Mouse (Mus musculus): ENCODE data around the gene Rgs3. TPM values are rescaled to one million over a fixed set of nuclear protein-coding genes. Genes with fewer than 3 reads are reported as not detected.
A peak's percentile ranks its signal among the peaks of the same experiment; 100 is the strongest.

Gene Rgs3
- polyA plus RNA-seq, 1 experiment from 2014 or later: 49.0 TPM

DNA sequence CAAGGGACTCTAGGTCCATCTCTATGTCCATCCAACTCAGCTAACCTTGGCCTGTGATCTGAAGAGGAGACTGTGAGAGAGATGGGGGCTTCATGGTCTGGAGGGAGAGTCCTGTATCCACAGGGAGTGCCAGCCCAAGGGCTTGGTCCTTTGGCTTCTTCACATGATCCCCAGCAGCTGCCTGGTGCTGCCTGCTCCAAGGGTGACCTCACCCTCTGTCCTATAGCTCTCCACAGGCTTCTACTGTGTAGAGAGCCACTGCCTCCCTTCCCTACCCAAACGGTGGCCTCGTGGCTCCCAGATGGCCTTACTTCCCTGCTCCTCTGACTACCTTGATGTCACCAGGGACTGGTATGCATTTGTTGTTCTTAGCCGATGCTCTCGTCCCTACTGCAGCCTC is 92.6 kb downstream of the Rgs3 start:
- peaks cover 45% of the 10 kb centered on the region for H3K36me3 ChIP-seq (ENCODE audit: poor library complexity, severe bottlenecking)
- no peak overlapping the region for H3K9ac ChIP-seq
- no peak overlapping the region for H3K4me2 ChIP-seq
- no peak overlapping the region for H3K4me3 ChIP-seq
- WGBS: 81% methylated on average over 4 of the region's 4 CpGs
- no peak for ATAC-seq
- H3K27me3 ChIP-seq: no peaks in the 10 kb centered on the region
- H3K27ac ChIP-seq: no peak overlapping the region
- no peaks in the 10 kb centered on the region for H3K9me3 ChIP-seq (replicated peaks)
- H3K4me1 ChIP-seq: no peaks in the 10 kb centered on the region

DNA sequence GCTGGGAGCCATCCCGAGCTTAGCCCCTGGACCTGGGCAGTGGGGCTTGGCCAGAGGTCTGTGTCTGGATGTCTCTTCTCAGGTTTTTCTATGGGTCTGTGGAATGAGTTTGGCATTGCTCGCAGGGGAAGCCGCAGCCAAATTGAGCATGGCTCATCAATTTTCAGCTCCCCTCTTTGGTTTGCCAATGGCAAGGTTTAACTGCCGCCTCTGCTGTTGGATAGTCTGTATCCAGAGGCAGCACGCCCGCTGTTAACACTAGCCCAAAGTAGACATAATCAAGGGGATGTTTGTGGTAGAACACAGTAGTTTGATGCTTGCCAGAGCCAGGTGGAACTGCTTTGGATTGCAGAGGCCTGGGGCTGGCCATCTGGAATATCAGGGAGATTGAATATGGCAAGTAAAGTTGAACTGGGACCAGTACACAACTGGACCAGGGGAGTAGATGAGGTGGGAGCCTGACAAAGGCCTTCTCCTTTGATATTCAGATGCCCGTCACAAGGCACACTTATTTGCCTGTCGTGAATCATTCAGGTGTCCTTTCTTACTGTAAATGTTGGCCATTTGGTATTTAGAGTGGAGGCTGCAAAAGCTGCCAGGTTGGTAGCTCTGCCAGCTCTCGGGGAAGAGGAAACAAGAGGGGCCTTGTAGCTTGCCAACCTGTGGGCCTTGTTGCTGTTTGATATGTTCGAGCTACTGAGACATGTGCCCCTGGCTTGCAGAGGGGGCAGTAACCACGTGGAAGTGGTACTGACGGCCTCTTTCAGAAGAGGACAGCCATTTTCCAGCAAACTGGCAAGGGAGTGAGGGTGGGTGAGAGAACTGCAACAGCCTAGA is 93.5 kb downstream of the Rgs3 start:
- H3K4me1 ChIP-seq: no peaks in the 10 kb centered on the region
- no peak for ATAC-seq
- peaks cover 43% of the 10 kb centered on the region for H3K36me3 ChIP-seq (ENCODE audit: poor library complexity, severe bottlenecking)
- WGBS: 90% methylated on average over 12 of the region's 12 CpGs
- no peaks in the 10 kb centered on the region for H3K9me3 ChIP-seq (replicated peaks)
- no peak overlapping the region for H3K4me2 ChIP-seq
- H3K4me3 ChIP-seq: no peak overlapping the region
- no peaks in the 10 kb centered on the region for H3K27me3 ChIP-seq
- no peak overlapping the region for H3K27ac ChIP-seq
- H3K9ac ChIP-seq: no peak overlapping the region

DNA sequence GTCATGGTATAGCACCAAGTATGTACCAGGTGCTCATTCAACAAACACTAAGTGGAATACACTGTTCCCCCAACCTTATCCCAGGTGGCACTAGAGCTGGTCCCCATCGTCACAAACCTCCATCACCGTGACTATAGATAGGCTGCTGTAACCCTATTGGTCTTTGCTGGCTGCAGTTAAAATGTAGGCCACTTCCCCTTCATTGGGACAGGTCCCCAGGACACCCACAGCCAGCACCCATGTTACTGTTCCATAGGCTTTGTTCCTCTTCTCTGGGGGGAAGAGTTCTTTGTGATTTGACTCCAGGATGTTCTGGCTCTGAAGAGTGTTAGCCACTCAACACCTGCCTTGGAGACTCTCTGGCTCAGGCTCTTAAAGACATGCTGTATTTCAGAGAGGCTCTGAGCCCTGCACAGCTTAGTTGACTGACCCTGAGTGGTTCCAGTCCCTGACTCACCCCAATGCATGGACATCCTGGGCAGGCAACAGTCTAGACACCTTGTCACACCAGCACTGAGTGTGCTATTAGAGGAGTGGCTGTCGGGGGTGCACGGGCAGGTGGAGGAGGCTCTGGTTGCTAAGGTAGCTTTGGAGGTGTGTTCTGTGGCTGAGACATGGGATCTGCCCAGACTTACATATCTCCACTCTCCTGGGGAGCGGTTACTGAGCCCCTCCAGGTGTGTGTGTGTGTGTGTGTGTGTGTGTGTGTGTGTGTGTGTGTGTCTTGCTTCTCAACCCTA is 94.4 kb downstream of the Rgs3 start:
- no peak overlapping the region for H3K27ac ChIP-seq
- no peak for ATAC-seq
- peaks cover 37% of the 10 kb centered on the region for H3K36me3 ChIP-seq (ENCODE audit: poor library complexity, severe bottlenecking)
- H3K4me1 ChIP-seq: peaks cover 2% of the 10 kb centered on the region; the same call in 1 of the 2 replicates
- no peak overlapping the region for H3K4me2 ChIP-seq
- WGBS: 90% methylated on average over 5 of the region's 5 CpGs
- H3K9me3 ChIP-seq (replicated peaks): no peaks in the 10 kb centered on the region
- no peaks in the 10 kb centered on the region for H3K27me3 ChIP-seq
- H3K9ac ChIP-seq: no peak overlapping the region
- no peak overlapping the region for H3K4me3 ChIP-seq

DNA sequence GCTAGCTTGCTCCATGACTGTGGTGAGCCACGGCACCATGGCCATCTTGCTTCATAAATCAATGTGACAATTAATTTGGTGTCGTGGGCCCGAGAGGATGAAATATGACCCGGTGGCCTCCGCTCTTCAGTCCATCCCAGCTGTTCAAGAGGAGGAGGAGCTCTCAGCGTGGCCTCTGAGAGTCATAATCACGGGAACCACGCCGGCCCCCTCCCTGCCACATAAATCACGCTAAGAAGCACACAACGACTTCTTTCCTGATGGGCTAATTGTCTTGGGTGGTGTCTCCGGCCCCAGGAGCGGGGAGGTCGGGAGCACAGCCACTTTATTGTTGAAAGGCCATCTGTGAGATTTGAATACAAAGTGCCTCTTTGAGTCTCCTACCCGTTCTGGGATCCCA is 99.6 kb downstream of the Rgs3 start:
- Histone ChIP-seq H3K36me3 (ENCODE audit: poor library complexity, severe bottlenecking) (peaks cover 34% of the 10 kb centered on the region), H3K27me3 (no peaks in the 10 kb centered on the region)
- ATAC-seq: no peak

GRCm38 (mm10) chr4:62659861-62660553 is 100.4 kb downstream of the Rgs3 start:
- Histone ChIP-seq H3K27me3 (no peaks in the 10 kb centered on the region), H3K4me2 (peak overlapping the region; percentile 13), H3K36me3 (ENCODE audit: poor library complexity, severe bottlenecking) (peaks cover 29% of the 10 kb centered on the region), H3K9ac (peak overlapping the region; percentile 13; the same call in 1 of the 2 replicates), H3K4me3 (no peak overlapping the region), H3K27ac (peak overlapping the region; percentile 77), H3K4me1 (peaks cover 46% of the 10 kb centered on the region), H3K9me3 (replicated peaks) (no peaks in the 10 kb centered on the region)
- ATAC-seq: no peak
- 7% methylated on average over 14 of the region's 14 CpGs for WGBS

More for the DNA sequence above, 99.6 kb downstream of the Rgs3 start:
- H3K4me3 ChIP-seq: no peak overlapping the region
- H3K9me3 ChIP-seq (replicated peaks): no peaks in the 10 kb centered on the region
- peaks cover 46% of the 10 kb centered on the region for H3K4me1 ChIP-seq
- WGBS: 47% methylated on average over 15 of the region's 15 CpGs
- no peak overlapping the region for H3K27ac ChIP-seq
- no peak overlapping the region for H3K9ac ChIP-seq
- H3K4me2 ChIP-seq: no peak overlapping the region

DNA sequence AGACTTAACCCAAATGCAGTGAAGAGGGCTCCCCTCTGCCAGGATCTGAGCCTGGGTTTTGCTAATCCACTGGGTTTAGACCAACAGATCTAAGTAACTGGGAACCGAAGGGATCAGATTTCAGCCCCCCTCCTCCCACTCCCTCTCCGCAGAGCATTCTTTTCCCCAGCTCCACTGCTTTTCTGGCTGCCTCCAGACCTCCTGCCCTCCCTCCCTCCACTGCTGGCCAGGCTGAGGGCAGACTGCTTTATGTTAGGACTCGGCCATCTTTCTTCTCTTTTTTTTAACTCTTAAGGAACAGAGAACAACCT is 100.9 kb downstream of the Rgs3 start:
- no peaks in the 10 kb centered on the region for H3K9me3 ChIP-seq (replicated peaks)

GRCm38 (mm10) chr4:62661311-62661849 is 101.7 kb downstream of the Rgs3 start:
- peaks cover 18% of the 10 kb centered on the region for H3K36me3 ChIP-seq (ENCODE audit: poor library complexity, severe bottlenecking)
- H3K27ac ChIP-seq: no peak overlapping the region
- peaks cover 46% of the 10 kb centered on the region for H3K4me1 ChIP-seq
- no peak overlapping the region for H3K9ac ChIP-seq
- no peak overlapping the region for H3K4me2 ChIP-seq
- 71% methylated on average over 8 of the region's 8 CpGs for WGBS
- no peaks in the 10 kb centered on the region for H3K9me3 ChIP-seq (replicated peaks)
- H3K27me3 ChIP-seq: no peaks in the 10 kb centered on the region
- ATAC-seq: no peak
- H3K4me3 ChIP-seq: no peak overlapping the region

More for the DNA sequence above, 100.9 kb downstream of the Rgs3 start:
- peaks cover 24% of the 10 kb centered on the region for H3K36me3 ChIP-seq (ENCODE audit: poor library complexity, severe bottlenecking)
- no peak overlapping the region for H3K4me3 ChIP-seq
- no peaks in the 10 kb centered on the region for H3K27me3 ChIP-seq
- peak overlapping the region; percentile 13; the same call in 1 of the 2 replicates for H3K4me2 ChIP-seq
- 0% methylated on average over 3 of the region's 3 CpGs for WGBS
- H3K27ac ChIP-seq: peak overlapping the region; percentile 77
- no peak overlapping the region for H3K9ac ChIP-seq
- peak; percentile 61 for ATAC-seq
- peaks cover 46% of the 10 kb centered on the region for H3K4me1 ChIP-seq

- Histone ChIP-seq H3K27me3 (no peaks in the 10 kb centered on the region), H3K27ac (peak overlapping the region; percentile 62), H3K4me3 (no peak overlapping the region), H3K9me3 (replicated peaks) (no peaks in the 10 kb centered on the region), H3K4me1 (peaks cover 46% of the 10 kb centered on the region), H3K4me2 (peak overlapping the region; percentile 21), H3K9ac (no peak overlapping the region), H3K36me3 (ENCODE audit: poor library complexity, severe bottlenecking) (peaks cover 13% of the 10 kb centered on the region; the same call in 1 of the 2 replicates)
- peak; percentile 77 for ATAC-seq
- WGBS: 7% methylated on average over 6 of the region's 6 CpGs
Observed at GRCm38 (mm10) chr4:62663348-62663747, 103.7 kb downstream of the Rgs3 start.

DNA sequence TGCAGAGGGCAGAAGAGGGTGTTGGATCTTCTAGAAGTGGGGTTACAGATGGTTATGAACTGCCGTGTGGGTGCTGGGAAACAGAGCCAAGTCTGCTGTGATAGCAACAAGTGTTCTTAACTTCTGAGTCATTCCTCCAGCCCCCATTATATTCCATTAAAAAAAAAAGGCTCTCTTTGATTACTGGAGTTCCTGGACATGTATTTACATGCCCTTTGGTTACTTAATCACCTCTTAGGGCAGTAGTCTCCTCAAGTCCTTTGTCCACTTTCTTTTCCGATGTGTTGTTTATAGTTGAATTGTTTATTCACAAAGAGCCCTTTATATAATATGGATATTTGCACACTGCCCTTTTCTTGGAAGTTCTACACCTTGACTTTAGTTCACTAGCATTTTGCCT is 106.2 kb downstream of the Rgs3 start:
- 68% methylated on average over 2 of the region's 2 CpGs for WGBS

DNA sequence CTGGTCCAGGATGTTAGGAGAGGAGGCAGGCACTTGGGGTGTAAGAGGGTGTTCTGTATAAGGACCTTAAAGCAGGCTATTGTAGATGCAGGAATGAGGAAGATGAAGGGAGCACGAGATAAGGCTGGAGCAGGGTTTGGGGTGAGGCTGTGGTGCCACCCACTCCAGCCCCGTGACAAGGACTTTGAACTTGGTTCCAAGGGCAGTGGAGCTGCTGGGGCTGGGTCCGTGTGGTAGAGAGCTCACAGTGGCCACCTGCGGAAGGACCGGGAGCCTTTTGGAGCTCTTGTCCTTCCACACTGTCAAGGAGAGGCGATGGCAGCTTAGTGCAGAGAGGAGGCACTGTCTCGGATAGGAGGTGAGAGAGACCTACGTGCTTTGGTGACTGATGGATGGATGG is 109.0 kb downstream of the Rgs3 start:
- Histone ChIP-seq H3K27me3 (no peaks in the 10 kb centered on the region), H3K4me3 (no peak overlapping the region), H3K9me3 (replicated peaks) (no peaks in the 10 kb centered on the region), H3K36me3 (ENCODE audit: poor library complexity, severe bottlenecking) (peaks cover 11% of the 10 kb centered on the region; the same call in 1 of the 2 replicates), H3K4me1 (peaks cover 10% of the 10 kb centered on the region), H3K4me2 (no peak overlapping the region), H3K27ac (no peak overlapping the region), H3K9ac (no peak overlapping the region)
- ATAC-seq: no peak
- 88% methylated on average over 8 of the region's 8 CpGs for WGBS

More for the DNA sequence above, 106.2 kb downstream of the Rgs3 start:
- H3K4me2 ChIP-seq: no peak overlapping the region
- no peak for ATAC-seq
- H3K36me3 ChIP-seq (ENCODE audit: poor library complexity, severe bottlenecking): peaks cover 11% of the 10 kb centered on the region; the same call in 1 of the 2 replicates
- H3K9ac ChIP-seq: no peak overlapping the region
- no peak overlapping the region for H3K27ac ChIP-seq
- no peaks in the 10 kb centered on the region for H3K9me3 ChIP-seq (replicated peaks)
- peaks cover 27% of the 10 kb centered on the region for H3K4me1 ChIP-seq
- no peak overlapping the region for H3K4me3 ChIP-seq
- no peaks in the 10 kb centered on the region for H3K27me3 ChIP-seq

- H3K4me3 ChIP-seq: no peak overlapping the region
- H3K27ac ChIP-seq: no peak overlapping the region
- no peaks in the 10 kb centered on the region for H3K9me3 ChIP-seq (replicated peaks)
- no peak overlapping the region for H3K9ac ChIP-seq
- peaks cover 8% of the 10 kb centered on the region for H3K4me1 ChIP-seq
- no peak overlapping the region for H3K4me2 ChIP-seq
- ATAC-seq: no peak
- no peaks in the 10 kb centered on the region for H3K27me3 ChIP-seq
- 88% methylated on average over 13 of the region's 13 CpGs for WGBS
- H3K36me3 ChIP-seq (ENCODE audit: poor library complexity, severe bottlenecking): peaks cover 11% of the 10 kb centered on the region; the same call in 1 of the 2 replicates
Observed at GRCm38 (mm10) chr4:62669094-62670071, 109.7 kb downstream of the Rgs3 start.

Measured in forebrain, embryonic 13.5 days (tissue).